Mouse (Mus musculus) kidney, postnatal 10 days (tissue): Measurements from ENCODE around the gene Calhm1.

ENCODE experiments used
- DNase-seq: peaks from one replicate; pipeline ENCODE4 v3.0.0; 2021; ENCODE audit warnings: mixed read lengths

The Calhm1 gene

GRCm38 (mm10) chr19:47144154-47144553, at the start of gene Calhm1:
Gene Calhm1, minus strand, starts transcription at chr19:47144254.
- DNase-seq, result no peak

GRCm38 (mm10) chr19:47192158-47192557, 48.1 kb upstream of the Calhm1 start:
- DNase-seq, result no peak

GRCm38 (mm10) chr19:47188515-47189128, 44.6 kb upstream of the Calhm1 start:
- no peak for DNase-seq

- DNase-seq, result no peak
These were observed 42.6 kb upstream of the Calhm1 start for GRCm38 (mm10) chr19:47186514-47187275.

GRCm38 (mm10) chr19:47184736-47185135, 40.7 kb upstream of the Calhm1 start:
- no peak for DNase-seq

- DNase-seq, result no peak
These were observed 40.2 kb upstream of the Calhm1 start for GRCm38 (mm10) chr19:47184221-47184620.

GRCm38 (mm10) chr19:47180011-47180410, 36.0 kb upstream of the Calhm1 start:
- DNase-seq, result no peak

GRCm38 (mm10) chr19:47179272-47179809, 35.3 kb upstream of the Calhm1 start:
- DNase-seq, result peak; percentile 51

- DNase-seq, result peak; percentile 72
These were observed 34.6 kb upstream of the Calhm1 start, which contains the start of gene Neurl1a for GRCm38 (mm10) chr19:47178431-47179271. Gene Neurl1a, plus strand, starts transcription at chr19:47178820.

- DNase-seq, result peak; percentile 34
These were observed 33.9 kb upstream of the Calhm1 start for GRCm38 (mm10) chr19:47178001-47178400.

- DNase-seq, result no peak
These were observed 33.0 kb upstream of the Calhm1 start for GRCm38 (mm10) chr19:47176916-47177505.

GRCm38 (mm10) chr19:47175472-47175871, 31.4 kb upstream of the Calhm1 start:
- no peak for DNase-seq

- peak; percentile 53 for DNase-seq
These were observed 30.5 kb upstream of the Calhm1 start for GRCm38 (mm10) chr19:47174515-47174914.

- DNase-seq, result peak; percentile 94
These were observed 24.8 kb upstream of the Calhm1 start for GRCm38 (mm10) chr19:47168793-47169412.

GRCm38 (mm10) chr19:47168223-47168622, 24.2 kb upstream of the Calhm1 start:
- DNase-seq, result peak; percentile 27

- DNase-seq, result no peak
These were observed 23.7 kb upstream of the Calhm1 start for GRCm38 (mm10) chr19:47167617-47168214.

- no peak for DNase-seq
These were observed 22.7 kb upstream of the Calhm1 start for GRCm38 (mm10) chr19:47166758-47167157.

GRCm38 (mm10) chr19:47163176-47163744, 19.2 kb upstream of the Calhm1 start:
- no peak for DNase-seq

- no peak for DNase-seq
These were observed 17.6 kb upstream of the Calhm1 start for GRCm38 (mm10) chr19:47161669-47162068.

- DNase-seq, result no peak
These were observed 13.6 kb upstream of the Calhm1 start, which contains the start of gene Calhm3 for GRCm38 (mm10) chr19:47157664-47158063. Gene Calhm3, minus strand, starts transcription at chr19:47157764.

GRCm38 (mm10) chr19:47153767-47154166, 9.7 kb upstream of the Calhm1 start:
- no peak for DNase-seq
